Mouse (Mus musculus) heart, embryonic 13.5 days (tissue): ENCODE data around the gene Abr. TPM values are rescaled to one million over a fixed set of nuclear protein-coding genes. Genes with fewer than 3 reads are reported as not detected.

ENCODE experiments used
- ATAC-seq: fragments of 200-750 bp; cut with Nextera tagmentation; 2 replicates; pipeline ENCODE4 v1.8.0; 2017; ENCODE audit warnings: moderate TSS enrichment; ENCODE audit not compliant: insufficient number of reproducible peaks, low FRiP score, low TSS enrichment; ENCODE audit errors: extremely low read depth
- H3K27ac ChIP-seq: fragments of 300-500 bp; sonication (generic); replicated peaks from 2 replicates; pipeline ENCODE4 v1.5.1; 2015; ENCODE audit warnings: moderate library complexity, mild to moderate bottlenecking, inconsistent platforms
- H3K27me3 ChIP-seq: fragments of 300-500 bp; sonication (generic); replicated peaks from 2 replicates; pipeline ENCODE4 v1.6.1; 2015; ENCODE audit warnings: mild to moderate bottlenecking, inconsistent platforms
- H3K36me3 ChIP-seq: fragments of 300-500 bp; sonication (generic); 2 replicates; pipeline ENCODE4 v1.6.1; 2015; ENCODE audit warnings: mild to moderate bottlenecking, inconsistent platforms
- H3K4me1 ChIP-seq: fragments of 300-500 bp; sonication (generic); 2 replicates; pipeline ENCODE4 v1.6.1; 2015; ENCODE audit warnings: inconsistent platforms
- H3K4me2 ChIP-seq: fragments of 300-500 bp; sonication (generic); 2 replicates; pipeline ENCODE4 v1.6.1; 2015; ENCODE audit warnings: inconsistent platforms, mild to moderate bottlenecking, moderate library complexity
- H3K4me3 ChIP-seq: fragments of 300-500 bp; sonication (generic); 2 replicates; pipeline ENCODE4 v1.5.1; 2015; ENCODE audit warnings: moderate library complexity, mild to moderate bottlenecking, inconsistent platforms
- H3K9ac ChIP-seq: fragments of 300-500 bp; sonication (generic); 2 replicates; pipeline ENCODE4 v1.6.1; 2015; ENCODE audit warnings: inconsistent platforms, mild to moderate bottlenecking, moderate library complexity
- H3K9me3 ChIP-seq: fragments of 300-500 bp; sonication (generic); 2 replicates; pipeline ENCODE4 v1.6.1; 2016; ENCODE audit warnings: inconsistent platforms
- WGBS: fragments of 180-500 bp; shearing (Covaris S2); methylation state at CpG from one replicate; pipeline ENCODE4 v1.1.7; 2015; ENCODE audit warnings: mixed read lengths; 5-methylcytosine and 5-hydroxymethylcytosine counted together
- polyA plus RNA-seq: library from polyadenylated mRNA; unstranded; fragments of >200 nt; fragmentation: Nextera tagmentation; extraction: Ambion mirVana; gene quantifications from 2 replicates; pipeline ENCODE4 v1.2.1, GENCODE M21; 2015

Gene Abr
- polyA plus RNA-seq, result 21.1 and 22.8 TPM in 2 replicates

GRCm38 (mm10) chr11:76622152-76622565 is at the start of gene Abr:
TSS of gene Abr (minus strand) at chr11:76622314.
- H3K27me3 ChIP-seq, result peaks cover 43% of the 10 kb centered on the region
- 0% methylated on average over 31 of the region's 31 CpGs for WGBS
- peak within 1 kb of the TSS; percentile 76 for H3K4me3 ChIP-seq
- peaks cover 13% of the 10 kb centered on the region for H3K4me1 ChIP-seq
- peak within 1 kb of the TSS; percentile 59 for H3K27ac ChIP-seq
- no peaks in the 10 kb centered on the region for H3K9me3 ChIP-seq
- H3K36me3 ChIP-seq, result no peaks in the 10 kb centered on the region
- ATAC-seq, result no peak
- H3K4me2 ChIP-seq, result peak within 1 kb of the TSS; percentile 98
- H3K9ac ChIP-seq, result peak within 1 kb of the TSS; percentile 85

DNA sequence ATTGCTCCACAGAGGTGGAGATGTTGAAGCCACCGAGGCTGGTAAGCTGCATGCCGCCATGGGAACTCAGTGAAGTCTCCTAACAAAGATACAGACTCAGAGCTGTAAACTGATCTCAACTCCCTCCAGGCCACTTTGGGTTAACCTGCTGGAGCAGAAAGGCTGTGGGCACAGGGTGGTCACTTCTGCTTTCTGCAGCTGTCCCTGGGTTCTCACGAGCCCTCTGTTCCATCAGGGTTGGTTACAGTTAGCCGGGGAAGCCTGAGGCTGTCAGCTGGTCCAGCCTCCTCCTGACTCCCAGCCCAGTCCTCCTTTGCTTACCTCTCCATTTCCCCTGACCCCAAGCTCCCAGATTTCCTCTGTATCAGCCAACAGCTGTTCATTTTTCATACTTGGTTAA is 45.7 kb upstream of the Abr start:
- WGBS, result 27% methylated on average over 4 of the region's 4 CpGs
- no peak overlapping the region for H3K9ac ChIP-seq
- no peaks in the 10 kb centered on the region for H3K9me3 ChIP-seq
- H3K36me3 ChIP-seq, result no peaks in the 10 kb centered on the region
- peaks cover 16% of the 10 kb centered on the region for H3K4me1 ChIP-seq
- ATAC-seq, result no peak
- no peak overlapping the region for H3K4me3 ChIP-seq
- H3K4me2 ChIP-seq, result no peak overlapping the region
- peaks cover 100% of the 10 kb centered on the region for H3K27me3 ChIP-seq
- no peak overlapping the region for H3K27ac ChIP-seq

GRCm38 (mm10) chr11:76666002-76666649 is 44.0 kb upstream of the Abr start:
- no peak for ATAC-seq
- Histone ChIP-seq H3K27me3 (peaks cover 84% of the 10 kb centered on the region), H3K4me2 (peak overlapping the region; percentile 72), H3K9me3 (no peaks in the 10 kb centered on the region), H3K4me3 (peak overlapping the region; percentile 50), H3K27ac (no peak overlapping the region), H3K4me1 (peaks cover 8% of the 10 kb centered on the region), H3K36me3 (no peaks in the 10 kb centered on the region), H3K9ac (peak overlapping the region; percentile 65)
- WGBS, result 8% methylated on average over 35 of the region's 35 CpGs

- no peaks in the 10 kb centered on the region for H3K9me3 ChIP-seq
- H3K27ac ChIP-seq, result no peak overlapping the region
- no peak overlapping the region for H3K4me2 ChIP-seq
- no peak overlapping the region for H3K9ac ChIP-seq
- no peak for ATAC-seq
- H3K36me3 ChIP-seq, result no peaks in the 10 kb centered on the region
- WGBS, result 45% methylated on average over 7 of the region's 7 CpGs
- no peak overlapping the region for H3K4me3 ChIP-seq
- H3K27me3 ChIP-seq, result peaks cover 42% of the 10 kb centered on the region
- peaks cover 8% of the 10 kb centered on the region for H3K4me1 ChIP-seq
Measured at GRCm38 (mm10) chr11:76661790-76662468, 39.8 kb upstream of the Abr start.

GRCm38 (mm10) chr11:76659138-76659930 is 37.2 kb upstream of the Abr start:
- Histone ChIP-seq H3K4me1 (peaks cover 2% of the 10 kb centered on the region; the same call in 1 of the 2 replicates), H3K27ac (no peak overlapping the region), H3K9me3 (no peaks in the 10 kb centered on the region), H3K9ac (no peak overlapping the region), H3K36me3 (no peaks in the 10 kb centered on the region), H3K4me2 (no peak overlapping the region), H3K27me3 (peaks cover 16% of the 10 kb centered on the region), H3K4me3 (no peak overlapping the region)
- WGBS, result 63% methylated on average over 14 of the region's 14 CpGs
- ATAC-seq, result no peak

GRCm38 (mm10) chr11:76657450-76657970 is 35.4 kb upstream of the Abr start:
- Histone ChIP-seq H3K4me1 (peaks cover 2% of the 10 kb centered on the region; the same call in 1 of the 2 replicates), H3K36me3 (no peaks in the 10 kb centered on the region), H3K4me2 (no peak overlapping the region), H3K9me3 (no peaks in the 10 kb centered on the region), H3K9ac (no peak overlapping the region), H3K27me3 (no peaks in the 10 kb centered on the region), H3K27ac (no peak overlapping the region), H3K4me3 (no peak overlapping the region)
- 56% methylated on average over 4 of the region's 4 CpGs for WGBS
- no peak for ATAC-seq

GRCm38 (mm10) chr11:76655106-76655505 is 33.0 kb upstream of the Abr start:
- no peaks in the 10 kb centered on the region for H3K9me3 ChIP-seq
- no peak for ATAC-seq
- peak overlapping the region; percentile 36 for H3K4me3 ChIP-seq
- peaks cover 2% of the 10 kb centered on the region; the same call in 1 of the 2 replicates for H3K4me1 ChIP-seq
- H3K9ac ChIP-seq, result peak overlapping the region; percentile 71
- no peaks in the 10 kb centered on the region for H3K36me3 ChIP-seq
- H3K27ac ChIP-seq, result no peak overlapping the region
- 8% methylated on average over 10 of the region's 10 CpGs for WGBS
- H3K4me2 ChIP-seq, result peak overlapping the region; percentile 64
- H3K27me3 ChIP-seq, result peaks cover 2% of the 10 kb centered on the region; the same call in 1 of the 2 replicates

- Histone ChIP-seq H3K9me3 (no peaks in the 10 kb centered on the region), H3K36me3 (no peaks in the 10 kb centered on the region), H3K4me1 (peaks cover 2% of the 10 kb centered on the region; the same call in 1 of the 2 replicates), H3K9ac (no peak overlapping the region), H3K27ac (no peak overlapping the region), H3K4me3 (no peak overlapping the region), H3K4me2 (no peak overlapping the region), H3K27me3 (peaks cover 5% of the 10 kb centered on the region; the same call in 1 of the 2 replicates)
- ATAC-seq, result no peak
- 67% methylated on average over 3 of the region's 3 CpGs for WGBS
Measured at GRCm38 (mm10) chr11:76652838-76653334, 30.8 kb upstream of the Abr start.

GRCm38 (mm10) chr11:76650862-76651560 is 28.9 kb upstream of the Abr start:
- Histone ChIP-seq H3K4me1 (peaks cover 19% of the 10 kb centered on the region), H3K9ac (no peak overlapping the region), H3K9me3 (no peaks in the 10 kb centered on the region), H3K27me3 (peaks cover 7% of the 10 kb centered on the region; the same call in 1 of the 2 replicates), H3K36me3 (no peaks in the 10 kb centered on the region), H3K4me3 (no peak overlapping the region), H3K27ac (no peak overlapping the region), H3K4me2 (no peak overlapping the region)
- WGBS, result 48% methylated on average over 12 of the region's 14 CpGs
- ATAC-seq, result no peak

DNA sequence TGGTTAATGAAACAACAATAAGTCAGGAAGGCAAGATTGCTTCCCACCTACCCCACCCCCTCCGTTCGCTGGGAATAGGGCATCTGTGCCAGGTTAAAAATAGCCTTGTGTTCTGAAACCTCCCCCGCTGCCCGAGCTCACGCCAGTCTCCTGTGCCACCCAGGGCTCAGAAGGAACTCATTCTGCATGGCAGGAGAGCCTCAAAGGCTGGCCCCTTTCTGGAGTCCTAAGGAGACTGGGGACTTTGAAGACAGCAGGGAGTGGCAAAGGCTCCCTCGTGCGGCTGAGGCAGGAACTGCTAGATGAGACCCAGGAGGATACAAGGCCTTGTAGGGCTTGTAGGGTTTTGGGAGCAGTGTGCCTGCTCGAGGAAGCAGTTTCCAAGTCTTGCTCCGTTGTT is 25.4 kb upstream of the Abr start:
- Histone ChIP-seq H3K9ac (peak overlapping the region; percentile 60), H3K27ac (no peak overlapping the region), H3K4me1 (peaks cover 16% of the 10 kb centered on the region), H3K27me3 (peaks cover 25% of the 10 kb centered on the region), H3K9me3 (no peaks in the 10 kb centered on the region), H3K36me3 (no peaks in the 10 kb centered on the region), H3K4me2 (peak overlapping the region; percentile 71), H3K4me3 (peak overlapping the region; percentile 39)
- WGBS, result 9% methylated on average over 9 of the region's 9 CpGs
- ATAC-seq, result no peak
